Mouse (Mus musculus) layer of hippocampus, postnatal 36 days (tissue): ENCODE results near the gene Gje1. TPM values are rescaled to one million over a fixed set of nuclear protein-coding genes. Genes with fewer than 3 reads are reported as not detected.
A peak's percentile ranks its signal among the peaks of the same experiment; 100 is the strongest.

Experiments used
- DNase-seq, 2 experiments: peaks; one replicate each; pipeline ENCODE4 v3.0.0; 2022
- total RNA-seq, 2 experiments: library from RNA; stranded (reverse); gene quantifications; 2 replicates each; pipeline ENCODE4 v1.2.3; 2021

Gje1 gene
- not detected for total RNA-seq

- DNase-seq = no peak
Measured at GRCm38 (mm10) chr10:14718114-14718513, at the start of gene Gje1. TSS of gene Gje1 (minus strand) at chr10:14718214.

GRCm38 (mm10) chr10:14760618-14761017 lies 42.6 kb upstream of the Gje1 start:
- DNase-seq = no peak

DNA sequence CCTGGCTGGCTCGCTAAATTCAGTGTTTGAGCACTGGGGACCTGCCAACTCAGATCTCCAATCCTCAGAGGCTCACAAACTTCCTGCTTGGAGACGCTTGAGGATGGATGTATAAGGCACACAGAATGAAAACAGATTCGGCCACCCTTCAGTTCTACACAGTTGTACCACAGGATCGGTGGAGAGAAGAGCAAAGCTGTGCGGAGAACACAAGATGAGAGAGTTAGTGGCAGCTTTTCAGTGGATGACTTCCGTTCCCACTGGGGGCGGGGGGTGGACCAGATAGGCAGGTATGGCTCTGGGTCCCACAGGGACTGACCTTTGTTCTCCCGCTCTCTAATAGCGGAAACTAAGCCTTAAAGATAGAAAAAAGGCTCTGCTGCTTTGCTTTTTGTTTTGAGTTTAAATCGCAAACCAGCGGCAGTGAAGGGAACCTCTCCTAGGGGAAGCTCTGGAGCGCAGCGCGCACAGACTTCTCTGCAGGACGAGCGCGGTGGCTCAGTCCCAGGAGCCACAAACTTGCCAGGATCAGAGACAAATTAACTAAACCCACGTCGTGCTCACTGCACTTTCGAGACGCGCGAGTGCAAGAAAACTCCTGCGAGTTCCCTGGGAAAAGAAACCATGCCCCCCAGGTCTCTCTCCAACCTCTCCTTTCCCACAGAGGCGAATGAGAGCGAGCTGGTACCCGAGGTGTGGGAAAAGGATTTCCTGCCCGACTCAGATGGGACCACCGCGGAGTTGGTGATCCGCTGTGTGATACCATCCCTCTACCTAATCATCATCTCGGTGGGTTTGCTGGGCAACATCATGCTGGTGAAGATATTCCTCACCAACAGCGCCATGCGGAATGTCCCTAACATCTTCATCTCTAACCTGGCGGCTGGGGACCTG lies 41.9 kb upstream of the Gje1 start:
- peak in 1 of 2 experiments; percentile 8 for DNase-seq

DNA sequence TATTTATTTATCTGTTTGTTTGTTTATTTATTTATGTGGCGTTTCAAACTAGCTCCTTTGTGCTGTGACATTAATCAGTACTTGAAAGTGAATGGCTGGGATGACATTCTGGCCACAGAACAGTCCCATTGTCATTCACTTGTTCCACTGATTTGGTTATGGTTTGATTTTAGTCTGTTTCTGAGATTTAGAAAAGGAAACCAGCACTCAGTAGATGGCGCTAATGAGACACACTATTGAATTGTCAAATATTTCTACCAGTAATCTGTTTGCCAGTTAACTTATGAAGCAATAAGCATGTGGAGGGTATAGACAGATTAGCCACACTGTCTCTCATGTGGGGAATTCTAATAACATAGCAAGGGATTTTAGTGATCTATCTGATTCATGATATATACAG lies 16.3 kb upstream of the Gje1 start:
- DNase-seq = peak in 1 of 2 experiments; percentile 24

- peak; percentile 12 to 35 for DNase-seq
Measured at GRCm38 (mm10) chr10:14725671-14726070, 7.7 kb upstream of the Gje1 start.

DNA sequence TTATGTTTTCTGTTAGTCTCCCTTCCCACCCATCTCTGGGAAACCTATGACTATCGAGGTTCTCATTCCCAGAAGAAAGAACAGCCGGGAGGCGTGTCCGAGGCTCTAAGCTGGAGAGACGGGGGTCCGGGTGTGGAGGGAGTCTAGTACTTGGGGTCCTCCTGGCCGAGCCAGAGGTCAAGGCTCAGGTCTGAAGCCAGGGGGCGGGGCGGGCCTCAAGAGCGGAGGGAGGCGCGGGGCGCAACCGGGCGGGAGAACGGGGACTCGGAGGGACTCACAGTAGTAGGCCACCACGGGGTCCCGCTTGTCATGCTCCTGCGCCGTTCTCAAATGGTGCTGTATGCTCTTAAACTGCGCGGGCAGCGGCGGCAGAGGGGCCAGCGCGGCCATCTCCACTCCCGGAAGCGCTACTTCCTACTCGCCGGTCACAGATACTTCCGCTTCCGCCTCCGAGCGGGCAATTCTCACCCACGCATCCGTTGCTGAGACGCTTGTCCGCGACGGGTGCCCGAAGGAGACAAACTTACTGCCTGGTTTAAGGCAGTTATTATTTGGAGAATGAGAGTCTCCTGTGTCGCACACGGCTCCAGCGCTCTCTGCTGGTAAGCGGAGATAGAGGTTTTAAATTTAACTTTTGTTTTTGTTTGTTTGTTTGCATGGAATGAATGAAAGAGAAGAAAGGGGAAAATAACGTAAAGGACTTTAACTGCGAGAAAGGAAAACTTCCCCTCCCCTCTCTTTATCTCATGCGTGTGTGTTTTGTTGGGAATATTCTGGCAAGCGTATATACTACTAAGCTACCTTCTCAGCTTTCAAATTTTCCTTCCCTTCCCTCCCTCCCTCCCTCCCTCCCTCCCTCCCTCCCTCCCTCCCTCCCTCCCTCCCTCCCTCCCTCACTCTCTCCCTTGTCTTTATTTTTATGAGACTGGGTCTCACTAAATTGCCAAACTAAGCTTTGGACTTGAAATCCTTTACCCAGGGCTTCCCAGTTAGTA lies 12.6 kb downstream of the Gje1 start, which contains the start of the genes Vta1 and Nmbr:
Gene Vta1 (minus strand): TSS at position 489 of the 995 bp plus-strand sequence.
Gene Nmbr (plus strand): TSS at position 520 of the 995 bp plus-strand sequence.
- DNase-seq = peak; percentile 98 to 99

DNA sequence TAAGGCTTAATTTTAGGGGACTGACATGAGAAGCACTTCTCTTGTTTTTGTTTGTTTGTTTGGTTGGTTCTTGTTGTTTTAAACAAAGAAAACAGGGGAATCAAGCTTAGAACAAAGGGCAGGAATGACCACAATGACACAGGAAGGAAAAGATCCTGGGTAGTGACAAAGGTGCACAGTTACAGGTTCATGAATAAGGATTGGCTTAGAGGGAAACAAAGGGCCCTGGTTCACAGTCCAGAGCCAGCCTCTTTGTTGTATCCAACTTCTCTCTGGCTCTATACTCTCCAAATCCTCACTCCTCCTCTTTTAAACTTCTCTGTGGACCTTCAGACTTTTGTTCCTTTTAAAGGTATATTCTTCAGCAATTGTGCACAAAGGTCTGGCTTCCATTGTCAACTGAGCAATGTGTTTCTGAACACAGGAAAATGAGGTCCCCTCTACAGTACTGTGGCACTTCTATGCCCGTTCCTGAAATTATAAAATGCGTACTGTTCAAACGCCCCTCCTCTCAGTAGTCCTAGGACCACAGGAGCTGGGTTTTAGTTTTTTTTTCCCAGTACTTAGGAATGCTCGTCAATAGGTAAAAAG lies 14.1 kb downstream of the Gje1 start:
- no peak for DNase-seq

- no peak for DNase-seq
Measured at GRCm38 (mm10) chr10:14703239-14703638, 14.8 kb downstream of the Gje1 start.

GRCm38 (mm10) chr10:14690349-14690748 lies 27.7 kb downstream of the Gje1 start:
- no peak for DNase-seq

GRCm38 (mm10) chr10:14688785-14689442 lies 29.1 kb downstream of the Gje1 start:
- no peak for DNase-seq

DNA sequence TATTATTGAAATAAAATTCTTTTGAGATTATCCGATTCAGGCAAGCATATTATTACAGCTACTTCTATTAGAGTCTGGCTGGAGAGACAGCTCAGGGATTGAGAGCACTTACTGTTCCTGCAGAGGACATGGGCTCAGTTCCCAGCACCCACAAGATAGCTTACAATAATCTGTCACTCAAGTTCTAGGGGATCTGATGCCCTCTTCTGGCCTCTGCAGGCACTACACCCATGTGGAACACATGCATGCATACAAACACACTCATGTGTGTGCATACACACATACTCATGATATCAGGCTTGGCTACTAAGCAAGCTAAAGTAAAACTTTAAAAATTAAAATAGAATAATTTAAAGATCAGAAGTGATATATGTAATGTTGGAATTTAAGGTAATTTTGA lies 32.4 kb downstream of the Gje1 start:
- DNase-seq = no peak

DNA sequence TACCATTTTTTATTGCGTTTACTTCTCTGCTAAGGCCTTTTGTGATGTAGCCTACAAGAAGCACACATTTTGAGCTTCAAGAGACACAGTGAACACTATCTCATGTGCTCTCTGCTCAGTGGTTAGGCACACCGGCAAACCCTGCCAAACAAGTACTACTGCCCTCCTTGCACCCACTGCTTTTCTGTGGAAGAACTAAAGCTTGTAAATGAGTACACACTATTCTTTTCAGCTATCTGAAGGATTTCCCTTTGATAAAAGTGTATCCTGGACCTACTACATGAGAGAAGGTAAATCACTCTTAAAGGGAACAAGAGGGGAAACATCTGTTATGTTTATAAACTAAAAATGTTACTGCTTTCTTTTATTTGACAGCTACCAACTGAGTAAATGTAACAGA lies 51.9 kb downstream of the Gje1 start:
- no peak for DNase-seq

Other genes with a start within 250 kb of the Gje1 start
- under 1 TPM; 0.77 to 0.91 TPM for gene Adgrg6, start 172.6 kb downstream of the Gje1 start, total RNA-seq
- gene Vta1, start 12.7 kb downstream of the Gje1 start, total RNA-seq = 10 to 100 TPM; 66.0 to 74.5 TPM
- 1 to 10 TPM; 2.9 to 4.2 TPM for gene Nmbr, start 12.6 kb downstream of the Gje1 start, total RNA-seq